Mouse (Mus musculus): ENCODE measurements at regions not wholly inside any gene's neighbourhood (a gene's known extent, or its start where the extent isn't known, plus 50 kb on each side); places are given as distances from the start of the nearest gene placed in this dataset.

DNA sequence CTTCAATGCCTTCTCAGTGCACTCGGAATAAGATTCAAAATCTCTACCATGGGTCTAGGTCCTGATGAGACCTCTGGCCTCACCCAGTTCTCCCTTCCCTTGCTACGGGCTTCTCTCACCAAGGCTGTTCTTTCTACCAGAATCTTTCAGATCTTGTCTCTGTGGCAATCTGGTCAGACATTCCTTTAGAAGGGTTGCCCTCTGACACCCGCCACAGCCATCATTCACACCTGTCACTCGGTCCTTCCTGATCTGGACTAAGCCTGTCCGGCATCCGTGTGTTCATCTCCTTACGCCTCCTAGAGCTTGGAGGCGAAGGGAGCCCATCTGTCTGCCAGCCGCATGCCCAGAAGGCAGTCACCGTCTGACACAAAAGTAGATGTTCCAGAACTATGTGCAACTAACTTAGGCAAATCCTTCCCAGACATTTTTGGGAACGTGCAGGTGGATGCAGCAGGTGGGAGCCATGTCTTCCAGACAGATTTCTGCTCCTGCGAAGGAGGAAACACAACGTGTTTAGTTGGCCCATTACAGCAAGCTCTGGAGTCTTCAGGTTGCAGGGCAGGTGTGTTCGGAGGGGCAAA, 77.7 kb downstream of the Fam76b start:
- DNase-seq (ENCODE audit: low spot score): no peak

DNA sequence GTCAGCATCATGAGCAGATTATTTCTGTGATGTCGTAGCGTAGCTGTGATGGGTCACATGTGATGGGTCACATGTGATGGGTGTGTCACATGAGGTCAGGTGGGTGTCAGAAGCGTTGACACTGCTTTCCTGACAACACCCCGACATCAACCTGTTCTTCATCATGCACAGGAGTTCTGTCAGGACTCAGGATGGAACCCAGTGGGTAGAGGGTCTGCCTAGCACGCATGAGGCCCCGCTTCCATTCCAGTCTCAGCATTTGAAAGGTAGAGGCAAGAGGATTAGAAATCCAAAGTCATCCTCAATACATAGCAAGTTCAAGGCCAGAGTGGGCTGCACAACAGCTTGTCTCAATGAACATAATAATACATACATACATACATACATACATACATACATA, 79.2 kb downstream of the Fam76b start:
- no peak for DNase-seq (ENCODE audit: low spot score)

DNA sequence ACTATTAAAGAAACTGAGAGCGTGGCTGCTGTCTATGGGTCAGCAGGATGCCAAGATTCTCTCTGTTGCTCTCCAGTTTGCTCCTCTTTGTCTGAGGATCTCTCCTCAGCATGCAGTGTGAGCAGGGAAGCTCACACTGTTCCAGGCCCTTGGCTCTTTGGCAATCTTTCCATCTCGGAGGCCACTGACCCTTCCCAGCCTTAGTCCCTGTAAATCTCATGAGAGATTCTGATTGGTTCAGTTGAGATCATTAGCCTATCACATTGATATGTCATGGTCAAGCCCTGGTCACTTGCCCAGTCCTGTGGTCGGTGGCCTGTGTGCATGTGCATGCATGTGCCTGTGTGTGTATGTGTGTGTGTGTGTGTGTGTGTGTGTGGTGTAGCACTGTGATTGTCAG, 82.1 kb downstream of the Fam76b start:
- DNase-seq (ENCODE audit: low spot score): no peak

DNA sequence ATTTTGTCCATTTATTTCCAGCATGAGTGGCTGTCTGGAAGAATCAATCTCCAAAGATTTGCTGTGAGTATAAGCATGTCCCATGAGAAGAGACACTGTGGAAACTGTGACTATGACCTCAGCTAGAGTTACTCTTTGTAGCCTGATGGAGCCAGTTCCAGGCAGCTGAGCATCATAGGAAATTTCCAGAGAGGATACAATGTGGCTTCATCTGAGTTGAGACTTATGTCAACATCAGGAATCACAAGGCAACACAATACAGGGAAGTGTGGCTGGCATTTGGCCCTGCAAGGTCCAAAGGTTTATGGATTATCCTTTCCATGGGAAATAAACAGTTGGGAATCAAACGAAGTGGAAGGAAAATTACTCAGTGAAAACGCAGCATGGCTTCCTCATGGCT, 82.6 kb downstream of the Fam76b start:
- no peak for DNase-seq (ENCODE audit: low spot score)

DNA sequence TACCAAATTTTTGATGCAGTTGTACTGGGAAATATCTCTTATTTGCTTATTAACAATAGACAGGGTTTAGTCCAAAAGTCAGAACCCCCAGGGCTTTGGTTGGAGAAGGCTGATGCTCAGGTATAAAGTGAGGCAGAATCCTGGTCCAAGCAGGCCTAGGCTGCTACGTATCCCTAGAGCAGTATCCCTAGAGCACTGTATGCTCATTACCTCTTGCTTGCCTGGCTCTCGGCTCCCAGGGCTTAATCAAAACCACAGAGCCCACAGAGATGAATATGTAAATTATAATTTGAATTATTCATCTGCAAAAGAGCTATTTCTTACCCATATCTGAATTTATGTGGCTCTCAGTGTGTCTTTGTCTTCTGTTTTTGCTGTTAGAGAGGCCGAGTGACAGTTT, 85.9 kb downstream of the Fam76b start:
- DNase-seq (ENCODE audit: low spot score): no peak

DNA sequence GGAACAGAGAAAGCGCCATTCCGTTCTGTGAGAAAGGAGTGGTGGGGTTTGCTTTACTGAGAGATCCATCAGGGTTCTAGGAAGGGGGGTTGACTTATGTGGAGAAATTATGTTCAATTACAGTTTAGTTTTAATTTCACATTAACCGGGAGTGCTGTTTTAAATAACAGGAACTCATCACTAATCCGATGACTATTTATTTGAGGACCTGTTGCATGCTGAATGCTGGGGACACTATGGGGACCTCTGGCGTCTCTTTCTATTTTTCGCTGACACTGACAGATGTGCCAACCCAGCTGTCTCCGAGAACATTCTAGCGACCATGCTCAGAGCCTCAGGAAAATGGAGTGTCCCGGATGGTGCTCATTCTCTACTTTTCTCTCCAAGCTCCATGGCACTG, 86.6 kb downstream of the Fam76b start:
- DNase-seq (ENCODE audit: low spot score): no peak

DNA sequence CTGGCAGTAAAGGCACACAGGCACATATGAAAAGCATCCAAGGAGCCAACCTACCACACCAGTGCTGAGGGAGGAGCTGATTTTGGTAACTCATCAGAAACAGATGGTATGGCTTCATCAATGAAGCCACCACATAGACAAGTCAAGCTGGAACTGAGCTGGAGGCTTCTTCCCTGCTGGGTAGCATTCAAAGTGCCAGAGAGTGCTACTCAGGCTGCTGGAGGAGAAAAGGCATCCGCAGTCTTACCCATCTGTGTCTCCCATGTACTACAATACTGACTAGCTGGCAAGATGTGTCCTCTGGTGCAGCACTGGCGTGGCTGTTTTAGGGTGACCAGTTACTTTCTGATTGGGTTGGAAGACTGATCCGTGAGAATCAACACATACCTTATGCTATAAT, 87.3 kb downstream of the Fam76b start:
- DNase-seq (ENCODE audit: low spot score): no peak

DNA sequence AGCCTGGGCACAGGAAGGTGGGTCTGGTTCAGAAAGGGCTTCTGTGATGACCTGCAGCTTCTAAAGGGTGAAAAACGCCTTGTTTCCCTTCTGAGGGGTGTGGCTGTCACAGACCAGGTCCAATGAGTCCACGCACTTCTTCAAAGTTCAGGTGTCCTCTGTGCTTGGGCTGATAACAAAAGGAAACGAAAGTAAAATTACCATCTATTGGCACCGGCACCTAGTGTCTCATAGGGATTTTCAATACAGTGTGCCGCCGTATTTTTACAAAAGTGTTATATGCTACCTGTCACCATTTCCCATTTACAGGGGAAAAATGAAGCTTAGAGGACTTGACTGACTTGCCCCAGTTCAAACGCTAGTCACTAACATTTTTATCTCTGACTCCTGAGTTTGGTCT, 89.3 kb downstream of the Fam76b start:
- DNase-seq (ENCODE audit: low spot score): no peak

DNA sequence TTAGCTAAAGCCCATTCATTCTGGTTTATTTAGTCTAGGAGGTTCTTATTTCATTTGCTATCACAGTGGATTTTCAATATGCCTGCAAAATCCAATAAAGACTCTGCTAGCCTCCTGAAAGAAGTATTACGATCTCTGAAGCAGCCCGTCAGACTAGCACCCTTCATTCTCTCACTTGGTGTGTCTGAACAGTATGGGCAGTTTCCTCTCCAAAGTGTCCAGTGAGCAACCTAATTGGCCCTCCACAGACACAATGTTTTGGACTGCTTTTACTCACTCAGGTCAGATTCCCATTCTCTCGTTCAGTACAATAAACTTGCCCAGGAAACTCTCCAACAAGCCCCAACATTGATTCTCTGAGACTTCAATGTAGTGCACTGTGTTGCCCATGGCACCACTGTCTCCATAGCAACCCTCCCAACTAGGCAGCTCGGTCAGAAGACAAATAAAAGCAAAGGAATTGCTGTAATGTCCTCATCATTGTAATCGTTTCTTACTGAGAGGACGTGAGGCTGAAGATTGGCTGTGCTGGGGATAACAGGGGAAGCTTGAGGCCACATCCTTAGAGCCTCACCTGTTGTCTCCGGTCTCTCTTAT, 91.2 kb downstream of the Fam76b start:
- DNase-seq (ENCODE audit: low spot score): no peak

DNA sequence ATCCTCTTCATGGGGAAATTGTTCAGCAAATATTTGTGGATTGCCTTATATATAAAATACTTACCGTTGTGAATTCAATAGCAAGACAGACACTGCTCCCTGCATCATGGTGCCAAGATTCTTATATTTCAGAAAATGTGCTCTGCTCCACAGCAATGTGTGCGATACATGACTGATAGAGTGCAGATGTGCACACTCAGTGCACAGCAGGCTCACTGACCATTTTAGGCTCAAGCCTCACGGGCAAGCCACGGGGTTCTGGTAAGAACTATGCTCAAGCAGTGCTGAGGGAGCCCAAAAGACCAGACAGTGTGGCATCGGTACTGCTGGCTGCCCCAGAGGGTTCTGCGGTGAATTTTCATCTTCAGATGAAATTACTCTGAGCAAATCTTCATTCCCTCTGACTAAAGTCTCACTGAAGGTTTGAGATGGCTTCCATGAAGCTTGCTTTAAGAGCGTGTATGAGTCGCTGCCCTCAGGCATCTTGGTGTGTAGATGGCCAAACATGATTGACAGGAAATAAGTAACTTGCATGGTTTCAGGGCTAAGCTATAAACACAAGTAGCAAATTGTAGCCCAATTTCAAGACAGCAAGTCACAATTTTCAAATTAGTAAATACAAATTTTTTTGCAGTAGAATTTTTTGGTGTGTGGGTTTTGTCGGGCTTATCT, 92.4 kb downstream of the Fam76b start:
- DNase-seq (ENCODE audit: low spot score): no peak

DNA sequence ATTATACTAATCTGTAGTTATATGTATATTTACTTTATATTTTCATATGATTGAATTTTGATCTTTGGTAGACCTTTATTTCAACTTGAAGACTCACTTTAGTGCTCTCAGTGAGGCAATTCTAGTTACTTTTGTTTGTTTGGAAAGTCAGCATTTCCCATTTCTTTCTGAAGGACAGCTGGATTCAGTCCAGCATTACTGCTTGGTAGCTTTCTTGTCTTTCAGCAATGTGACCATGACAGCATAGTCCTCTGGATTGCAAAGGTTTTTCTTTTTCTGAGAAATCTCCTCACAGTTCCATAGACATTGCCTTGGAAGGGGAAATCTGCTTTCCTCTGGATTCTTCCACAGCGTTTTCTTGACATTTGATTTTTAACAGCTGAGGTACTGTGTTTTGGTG, 93.1 kb downstream of the Fam76b start:
- no peak for DNase-seq (ENCODE audit: low spot score)

DNA sequence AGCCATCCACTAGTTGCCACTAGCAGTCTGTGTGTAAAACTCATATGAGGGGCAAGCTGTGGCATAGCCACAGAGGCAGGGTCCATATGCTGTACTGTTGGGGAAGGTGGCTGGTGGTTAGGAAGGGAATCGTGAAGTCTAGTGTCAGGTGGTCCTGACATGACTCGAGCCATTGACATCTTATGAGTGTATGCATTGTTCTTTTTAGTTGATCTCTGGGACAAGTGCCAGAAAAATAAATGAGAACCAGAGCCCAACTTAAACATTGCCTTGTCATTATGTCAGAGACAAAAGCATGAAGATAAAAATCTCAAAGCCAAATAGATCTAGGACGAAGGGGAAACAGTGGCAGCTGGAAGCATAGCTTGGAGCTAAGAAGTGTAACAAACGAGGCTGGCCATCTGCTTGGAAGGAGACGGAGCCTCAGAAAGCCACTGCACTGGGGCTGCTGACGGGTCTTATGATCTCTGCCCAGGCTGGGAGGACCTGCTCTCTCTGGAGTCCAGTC, 104.5 kb downstream of the Fam76b start:
- no peak for DNase-seq (ENCODE audit: low spot score)

DNA sequence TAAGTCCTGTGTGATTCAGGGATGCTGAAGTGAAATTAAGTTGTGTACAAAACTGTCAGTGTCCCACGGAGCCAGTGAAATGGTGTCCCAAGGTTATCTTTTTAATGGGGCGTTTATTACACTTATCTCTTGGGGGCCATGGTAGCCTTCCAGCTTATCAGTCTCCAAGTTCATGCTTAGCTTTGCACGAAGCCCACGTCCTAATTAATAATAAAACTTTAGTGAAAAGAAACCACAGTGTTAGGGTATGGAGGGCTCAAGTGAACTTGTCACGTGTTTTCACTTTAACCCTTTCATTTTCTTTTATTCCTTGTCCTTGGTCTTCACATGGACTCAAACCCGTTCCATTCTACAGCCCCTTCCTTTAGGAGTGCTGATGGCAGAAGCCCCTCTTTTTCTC, 105.9 kb downstream of the Fam76b start:
- no peak for DNase-seq (ENCODE audit: low spot score)

DNA sequence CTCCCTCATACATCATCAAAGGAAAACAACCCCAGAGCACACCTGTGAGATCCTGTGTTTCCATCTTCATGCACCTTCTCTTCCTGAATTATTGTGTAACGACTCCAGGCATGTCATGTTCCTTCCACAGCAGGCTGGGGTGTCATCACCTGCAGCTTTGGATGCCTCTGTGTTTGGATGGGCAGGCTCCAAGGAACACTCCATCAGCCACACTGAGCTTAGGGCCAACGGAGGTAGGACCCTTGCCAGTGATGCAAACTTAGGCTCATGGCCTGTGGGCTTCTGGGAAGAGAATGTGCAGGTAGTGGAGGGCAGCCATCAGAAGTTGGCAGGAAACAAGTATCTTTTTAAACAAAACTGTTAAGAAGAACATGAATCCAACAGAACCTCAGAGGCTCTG, 109.8 kb downstream of the Fam76b start:
- no peak for DNase-seq (ENCODE audit: low spot score)

DNA sequence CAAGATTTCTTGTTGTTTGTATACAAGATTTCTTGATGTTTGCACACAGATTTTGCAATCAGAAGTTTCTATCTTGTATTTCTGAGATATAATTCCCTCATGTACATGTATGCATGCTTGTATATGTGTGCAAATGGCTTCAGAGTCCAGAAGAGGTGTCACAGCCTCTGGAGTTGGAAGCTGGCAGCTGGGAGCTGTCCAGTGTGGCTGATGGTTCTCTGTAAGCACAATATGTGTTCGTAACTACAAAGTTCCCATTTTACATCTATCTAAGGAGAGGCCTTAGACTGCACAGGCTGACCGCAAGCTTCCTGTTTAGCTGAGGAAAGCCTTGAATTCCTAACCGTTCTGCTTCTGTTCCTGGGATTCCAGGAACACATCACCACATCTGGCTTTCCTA, 119.0 kb downstream of the Fam76b start:
- no peak for DNase-seq (ENCODE audit: low spot score)

DNA sequence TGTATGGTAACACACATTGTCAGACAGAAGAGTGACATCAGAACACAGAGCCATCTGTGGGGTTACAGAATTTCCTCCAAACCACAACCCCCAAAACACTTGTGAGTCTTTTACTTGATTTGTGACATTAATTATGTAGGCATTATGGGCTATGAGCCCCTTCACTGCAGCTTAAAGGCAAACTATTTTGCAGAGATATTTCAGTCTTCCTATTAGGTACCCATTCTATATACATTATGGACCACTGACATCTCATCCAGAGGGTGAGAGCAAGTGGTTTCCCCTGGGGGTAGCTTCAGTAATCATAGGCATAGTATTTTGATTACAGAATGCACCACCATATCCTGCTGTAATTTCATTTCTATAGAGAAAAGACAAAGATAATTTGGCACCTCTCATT, 124.6 kb downstream of the Fam76b start:
- DNase-seq (ENCODE audit: low spot score): no peak

DNA sequence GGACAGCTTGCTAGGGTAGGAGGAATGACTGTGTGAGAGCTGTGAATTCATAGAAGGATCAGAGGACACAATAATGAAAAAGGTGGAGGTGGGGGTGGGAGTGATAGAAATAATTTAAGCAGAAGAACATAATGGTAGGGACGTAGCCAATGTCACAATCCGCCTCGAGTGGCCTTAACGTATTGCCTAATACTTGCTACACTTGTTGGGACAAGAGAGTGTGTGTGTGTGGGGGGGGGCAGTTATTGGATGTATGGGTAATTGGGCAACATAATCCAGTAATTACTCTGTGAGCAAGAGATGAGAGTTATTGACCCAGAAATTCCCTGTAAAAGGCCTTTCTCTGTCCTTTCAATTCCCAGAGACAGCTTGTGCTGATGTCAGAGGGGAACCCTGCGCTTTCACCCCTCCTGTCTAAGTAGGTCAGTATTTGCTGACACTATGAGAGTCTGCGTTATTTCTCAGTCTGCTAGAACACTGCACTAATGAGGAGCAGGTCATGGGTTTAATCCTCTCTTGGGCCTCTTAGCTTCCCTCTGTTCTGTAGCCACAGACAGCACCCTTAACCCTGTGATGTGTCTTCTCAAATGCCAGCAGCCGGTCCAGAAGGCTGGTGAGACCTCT, 135.7 kb downstream of the Fam76b start:
- DNase-seq (ENCODE audit: low spot score): no peak

DNA sequence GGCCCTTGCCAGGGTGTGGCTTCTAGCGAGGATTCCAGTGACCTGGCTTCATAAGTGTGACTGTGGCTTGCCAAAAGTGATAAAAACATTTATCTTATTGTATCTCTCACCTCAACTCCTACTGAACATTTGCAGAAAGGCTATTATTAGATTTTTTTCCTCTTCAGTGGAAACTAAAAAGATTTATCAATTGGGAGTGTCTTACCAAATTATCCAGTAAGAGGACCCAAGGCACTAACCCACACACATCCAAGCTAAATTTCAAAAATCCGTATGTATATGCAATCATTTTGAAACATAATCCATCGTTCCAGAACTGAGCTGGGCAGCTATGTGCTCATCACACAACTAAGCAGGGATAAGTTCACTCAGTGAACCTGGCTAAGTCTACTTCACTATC, 136.3 kb downstream of the Fam76b start:
- no peak for DNase-seq (ENCODE audit: low spot score)

DNA sequence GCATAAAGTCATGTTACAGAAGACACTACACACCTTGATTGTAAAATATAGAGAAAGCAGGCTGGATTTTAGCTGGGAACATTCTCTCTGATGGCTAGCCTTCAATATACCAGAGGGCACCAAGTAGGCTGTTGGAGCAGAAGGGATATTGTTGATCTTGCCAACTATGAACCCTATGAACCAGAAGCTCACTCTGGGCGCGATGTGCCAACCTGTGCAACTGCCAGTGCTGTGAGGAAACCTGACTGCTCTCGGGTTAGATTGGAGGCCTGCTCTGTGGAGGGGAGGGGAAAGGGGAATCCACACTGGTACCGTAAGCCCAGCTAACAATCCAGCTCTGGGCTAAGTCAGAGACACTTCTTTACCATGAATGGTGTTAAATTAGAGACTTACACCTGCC, 136.7 kb downstream of the Fam76b start:
- no peak for DNase-seq (ENCODE audit: low spot score)

DNA sequence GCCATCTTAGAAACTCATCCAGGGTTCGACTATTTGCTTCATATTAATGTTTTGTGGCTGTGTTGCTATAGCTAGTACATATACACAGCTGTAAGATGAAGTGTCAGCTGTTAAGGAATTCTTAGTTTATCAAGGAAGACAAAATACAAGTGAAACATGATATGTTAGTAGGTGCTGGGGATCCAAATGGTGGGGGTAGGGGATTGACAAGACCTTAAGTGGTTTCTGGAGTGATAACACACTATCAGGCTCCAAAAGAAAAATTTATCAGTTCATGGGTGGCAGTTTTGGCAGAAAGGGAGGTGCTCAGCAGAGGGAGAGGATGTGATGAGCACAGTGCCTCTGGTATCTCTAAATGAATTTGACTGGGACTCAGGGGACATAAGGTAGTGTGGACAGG, 138.7 kb downstream of the Fam76b start:
- no peak for DNase-seq (ENCODE audit: low spot score)

DNA sequence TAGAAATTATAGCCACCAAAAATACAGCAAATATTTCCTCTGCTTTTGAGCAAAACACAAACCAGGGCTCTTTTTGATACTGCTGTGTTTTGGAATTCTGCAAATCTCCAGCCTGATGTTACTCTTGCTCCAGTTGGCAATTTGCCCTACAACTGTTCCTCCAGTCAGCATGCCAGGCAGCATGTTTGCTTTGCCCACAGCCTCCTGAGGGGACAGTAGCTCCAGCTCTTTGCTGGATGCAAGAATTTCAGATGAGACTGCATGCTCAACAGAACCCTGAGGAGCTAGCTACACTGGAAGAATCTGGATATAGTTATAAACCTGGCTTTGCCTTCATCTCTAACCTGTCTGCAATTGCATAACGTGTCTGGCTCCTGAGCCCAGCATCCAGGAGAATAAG, 141.7 kb downstream of the Fam76b start:
- DNase-seq (ENCODE audit: low spot score): peak; percentile 58

DNA sequence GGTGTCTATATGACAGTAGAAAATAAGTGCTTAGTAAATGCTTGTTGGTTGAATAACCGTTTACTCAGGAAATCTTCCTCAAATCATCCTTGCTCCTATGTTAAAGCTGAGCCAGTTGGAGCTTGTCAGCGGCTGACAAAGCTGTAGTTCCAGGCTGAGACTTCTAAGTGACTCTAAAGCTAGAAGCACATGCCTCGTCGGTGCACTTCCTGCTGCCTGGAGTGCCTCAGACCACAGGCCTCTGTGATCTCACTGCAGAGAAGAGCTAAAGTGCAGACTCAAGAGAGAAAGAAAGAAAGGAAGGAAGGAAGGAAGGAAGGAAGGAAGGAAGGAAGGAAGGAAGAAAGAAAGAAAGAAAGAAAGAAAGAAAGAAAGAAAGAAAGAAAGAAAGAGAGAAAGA, 146.1 kb downstream of the Fam76b start:
- no peak for DNase-seq (ENCODE audit: low spot score)

DNA sequence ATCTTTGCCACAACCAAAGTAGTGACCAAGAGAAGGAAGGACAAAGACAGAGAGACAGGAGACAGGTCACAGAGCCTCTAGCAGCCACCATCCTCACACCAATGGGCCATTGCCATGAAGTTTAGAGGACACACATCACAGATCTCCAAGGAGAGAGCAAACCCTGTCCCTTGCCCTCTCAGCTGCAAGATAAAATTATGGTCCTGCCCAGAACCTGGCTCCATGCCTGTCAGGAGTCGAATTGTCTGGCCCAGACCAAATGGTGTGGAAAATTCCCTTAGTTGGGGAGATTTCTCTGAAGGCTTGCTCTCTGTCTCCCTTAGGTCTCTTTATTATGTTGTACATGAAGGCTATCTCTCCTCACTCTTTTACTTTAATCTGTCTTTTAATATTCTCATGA, 147.4 kb downstream of the Fam76b start:
- DNase-seq (ENCODE audit: low spot score): no peak
